Mouse (Mus musculus) effector memory CD4-positive, alpha-beta T cell, adult 5 months (primary cell): ENCODE results near the gene Tspan9. TPM values are rescaled to one million over a fixed set of nuclear protein-coding genes. Genes with fewer than 3 reads are reported as not detected.

Experiments
- polyA plus RNA-seq: library from polyadenylated mRNA; unstranded; fragments of 100-300 nt; shearing (Covaris generic); gene quantifications from one replicate; pipeline ENCODE4 v1.2.1, GENCODE M21; 2017

The Tspan9 gene
- 0.16 TPM for polyA plus RNA-seq

GRCm38 (mm10) chr6:128143390-128144020 lies at the start of gene Tspan9:
Gene Tspan9, minus strand, starts transcription at chr6:128143594.

Other genes starting within 250 kb of the Tspan9 start
- not detected for gene Tead4, start 157.2 kb upstream of the Tspan9 start, polyA plus RNA-seq
- 1.3 TPM for gene Tulp3, start 212.3 kb upstream of the Tspan9 start, polyA plus RNA-seq
- 48.0 TPM for gene Rhno1, start 219.3 kb upstream of the Tspan9 start, polyA plus RNA-seq
- gene Foxm1, start 219.4 kb upstream of the Tspan9 start, polyA plus RNA-seq, result 2.2 TPM
- gene Tex52, start 231.9 kb upstream of the Tspan9 start, polyA plus RNA-seq, result not detected
- gene Gm44596, start 231.9 kb upstream of the Tspan9 start, polyA plus RNA-seq, result not detected